Mouse (Mus musculus): ENCODE results near the gene Cd48.
"Not testable (repeated sequence)": the region's sequence is repeated elsewhere in the genome, so short reads cannot be mapped to it uniquely, and the experiment has no call there.

Gene Cd48

GRCm38 (mm10) chr1:171693918-171694317, 12.1 kb downstream of the Cd48 start:
- no peak for DNase-seq (ENCODE audit: low spot score in 2 of 2)

- peak in 1 of 2 experiments; percentile 33 for DNase-seq (ENCODE audit: low spot score in 2 of 2)
Observed at GRCm38 (mm10) chr1:171698983-171699382, 17.2 kb downstream of the Cd48 start.

- DNase-seq (ENCODE audit: low spot score in 2 of 2) = not testable (repeated sequence)
Observed at GRCm38 (mm10) chr1:171713736-171714135, 31.9 kb downstream of the Cd48 start.

- DNase-seq (ENCODE audit: low spot score in 2 of 2) = no peak
Observed at GRCm38 (mm10) chr1:171715434-171715833, 33.6 kb downstream of the Cd48 start.

GRCm38 (mm10) chr1:171716232-171716631, 34.4 kb downstream of the Cd48 start:
- DNase-seq (ENCODE audit: low spot score in 2 of 2) = no peak

- no peak for DNase-seq (ENCODE audit: low spot score in 2 of 2)
Observed at GRCm38 (mm10) chr1:171731195-171731594, 49.4 kb downstream of the Cd48 start.

- DNase-seq (ENCODE audit: low spot score in 2 of 2) = no peak
Observed at GRCm38 (mm10) chr1:171734898-171735297, 53.1 kb downstream of the Cd48 start.

- DNase-seq (ENCODE audit: low spot score in 2 of 2) = no peak
Observed at GRCm38 (mm10) chr1:171748127-171748969, 66.5 kb downstream of the Cd48 start.

All from right cerebral cortex, postnatal 10 days (tissue).